Mouse (Mus musculus) lung, postnatal 14 days (tissue): ENCODE measurements around the gene Slc16a7.

Experiments
- DNase-seq: peaks from one replicate; pipeline ENCODE4 v3.0.0; 2021

Slc16a7 gene

DNA sequence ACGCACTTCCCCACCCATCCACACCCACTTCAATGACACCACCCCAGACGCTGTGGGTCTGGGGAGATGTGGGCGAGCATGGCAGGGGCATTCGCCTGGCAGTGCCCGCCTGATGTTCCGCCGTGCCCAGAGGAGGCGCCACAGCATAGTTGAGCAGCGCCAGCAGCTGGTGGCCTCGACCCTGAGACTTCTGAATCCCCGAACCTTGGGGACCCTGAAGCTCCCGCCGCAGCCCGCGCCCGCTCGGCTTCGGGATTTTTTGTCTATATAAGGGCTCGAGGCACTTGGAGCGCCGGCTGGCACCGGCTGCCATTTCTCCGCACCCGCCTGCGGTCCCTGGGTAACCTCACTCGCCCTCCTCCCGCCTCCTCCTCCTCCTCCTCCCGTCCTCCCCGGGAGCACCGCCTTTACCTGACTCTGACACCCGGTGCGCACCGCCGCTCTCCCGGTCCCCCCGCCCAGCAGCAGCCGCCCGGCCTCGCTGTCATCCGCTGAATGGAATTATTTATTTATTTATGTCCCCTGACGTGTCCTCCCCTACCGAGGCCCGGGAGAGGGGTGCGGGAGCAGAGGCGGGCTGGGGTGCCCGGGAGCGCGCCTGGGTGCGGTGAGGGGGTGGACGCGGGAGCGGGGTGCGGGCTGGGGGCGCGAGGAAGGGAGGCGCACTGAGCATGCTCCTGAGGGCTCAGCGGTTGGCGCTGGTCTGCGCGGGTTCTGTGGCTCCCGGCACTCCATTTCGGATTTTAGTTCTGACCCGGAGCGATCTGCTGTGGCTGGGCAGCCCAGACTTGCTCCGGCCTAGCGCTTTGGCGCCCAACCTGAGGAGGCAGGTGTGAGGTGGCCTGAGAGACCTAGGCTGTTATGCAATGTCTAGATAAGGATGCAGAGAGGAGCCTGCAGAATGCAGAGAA is at the start of gene Slc16a7:
Gene Slc16a7 (minus strand): TSS at position 590 of the 911 bp plus-strand sequence.
- DNase-seq: peak; percentile 73

DNA sequence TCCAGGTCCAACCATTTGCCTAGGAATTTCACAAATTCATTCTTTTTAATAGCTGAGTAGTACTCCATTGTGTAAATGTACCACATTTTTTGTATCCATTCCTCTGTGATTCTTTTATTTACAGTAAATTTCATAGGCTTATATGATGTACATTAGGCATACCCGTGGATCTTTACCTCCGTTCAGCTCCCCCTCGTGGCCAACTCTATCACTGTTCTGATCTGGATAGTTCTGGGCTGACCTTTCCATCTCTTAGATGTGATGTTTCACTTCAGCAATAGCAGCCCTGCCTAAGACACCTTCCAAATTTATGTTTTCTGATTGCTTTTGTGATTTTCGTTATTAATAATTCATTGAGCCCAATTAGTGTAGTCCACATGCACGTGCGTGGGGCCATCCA is 29.5 kb upstream of the Slc16a7 start:
- peak; percentile 38 for DNase-seq

DNA sequence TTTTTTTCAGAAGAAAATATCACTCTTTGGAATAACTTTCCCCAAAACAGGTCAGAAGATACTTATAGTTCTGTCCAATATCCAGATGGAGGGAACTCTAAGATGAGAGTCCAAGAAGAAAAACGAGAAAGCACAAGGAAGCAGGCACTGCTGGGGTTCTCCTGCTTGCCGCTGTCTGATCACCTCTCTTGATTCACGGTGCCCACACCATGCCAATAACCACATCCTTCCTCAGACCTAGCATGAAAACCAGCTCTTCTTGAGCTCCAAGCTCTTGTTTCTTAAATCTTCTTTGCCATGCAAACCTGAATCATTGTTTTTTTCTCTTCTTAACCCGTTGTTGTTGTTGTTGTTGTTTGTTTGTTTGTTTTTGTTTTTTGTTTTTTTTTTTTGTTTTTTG is 10.5 kb upstream of the Slc16a7 start:
- no peak for DNase-seq

DNA sequence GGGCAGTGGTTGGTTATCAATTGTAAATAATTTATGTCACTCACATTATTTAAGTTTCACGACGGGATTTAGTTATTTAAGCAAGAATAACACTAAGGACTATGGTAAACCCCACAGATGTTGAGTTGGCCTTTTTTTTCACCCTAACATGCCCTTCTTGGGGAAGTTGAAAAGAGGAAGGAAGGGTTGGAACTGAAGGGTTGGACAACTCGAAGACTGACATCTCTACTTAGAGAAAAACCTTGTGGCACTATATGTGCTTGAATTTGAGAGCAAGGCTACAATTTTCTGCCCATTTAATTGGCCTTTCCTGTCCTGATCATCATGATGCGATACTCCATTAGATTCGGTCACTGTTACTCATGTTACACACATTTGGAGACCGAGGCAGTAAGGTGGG is 746 bp upstream of the Slc16a7 start:
- no peak for DNase-seq

DNA sequence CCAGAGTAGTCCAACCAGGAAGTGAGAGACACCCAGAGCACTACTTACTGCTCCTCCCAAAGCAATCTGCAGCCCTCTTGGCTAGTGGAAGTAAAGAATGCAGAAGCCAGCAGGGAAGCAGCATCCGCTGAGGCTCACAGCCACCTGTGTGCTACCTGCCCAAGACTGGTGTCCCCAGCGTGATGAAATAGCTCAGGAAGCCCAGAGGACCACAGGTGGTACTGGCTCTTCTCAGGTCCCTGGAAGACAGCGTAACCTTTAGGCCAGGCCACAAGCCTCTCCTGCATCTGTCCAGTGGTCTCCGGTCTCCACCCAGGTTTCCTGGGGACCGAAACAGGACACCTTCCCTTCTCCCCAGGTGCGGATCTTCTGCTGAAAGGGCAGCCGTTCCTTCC is 787 bp downstream of the Slc16a7 start:
- no peak for DNase-seq

DNA sequence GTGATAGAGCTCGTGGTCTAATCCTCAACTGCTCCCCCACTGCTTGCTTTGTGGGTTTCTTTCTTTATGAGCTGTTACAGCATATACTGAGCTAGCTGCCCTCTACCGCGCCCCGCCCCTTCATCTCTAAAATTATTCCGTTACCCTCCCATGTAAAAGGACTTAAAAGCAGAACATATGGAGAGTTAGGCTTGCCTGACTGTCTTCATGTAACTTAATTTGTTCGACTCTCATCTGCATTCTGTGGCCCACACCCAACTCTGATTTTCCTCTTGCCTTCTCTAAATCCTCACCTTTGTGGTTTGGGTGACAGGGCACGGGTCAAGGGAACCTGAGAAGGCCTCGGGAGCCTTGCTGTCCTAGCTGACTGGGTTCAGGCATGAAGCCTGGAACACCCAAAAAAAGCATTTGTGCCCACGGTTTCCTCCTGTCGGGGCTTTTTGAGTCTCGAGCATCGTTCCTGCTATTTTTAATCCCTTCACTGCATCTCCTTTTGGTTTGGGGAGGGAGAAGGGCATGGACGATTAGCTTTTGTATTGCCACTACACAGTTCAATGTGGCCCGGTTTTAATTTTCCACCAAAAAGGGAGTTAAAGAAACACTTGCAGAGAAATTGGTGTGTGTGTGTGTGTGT is 1.4 kb downstream of the Slc16a7 start:
- DNase-seq: peak; percentile 16

DNA sequence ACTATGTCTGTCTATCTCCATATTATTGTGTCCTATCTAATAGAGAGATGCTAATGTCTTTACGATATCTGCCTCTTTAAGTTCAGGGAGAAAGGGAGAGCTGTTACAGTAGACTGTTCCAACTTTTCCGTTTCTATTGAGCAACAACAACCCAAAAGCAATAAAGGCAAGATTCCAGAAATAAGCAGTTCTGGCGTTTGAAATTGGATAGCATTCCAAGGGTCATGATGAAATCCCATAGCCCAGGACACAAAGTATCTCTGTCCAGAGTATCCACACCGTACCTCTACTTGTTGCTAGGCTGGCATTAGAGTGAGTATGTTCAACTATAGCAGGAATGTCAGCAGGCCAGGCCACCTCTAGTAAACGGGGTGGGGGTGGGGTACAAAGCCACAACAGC is 13.7 kb downstream of the Slc16a7 start:
- no peak for DNase-seq

DNA sequence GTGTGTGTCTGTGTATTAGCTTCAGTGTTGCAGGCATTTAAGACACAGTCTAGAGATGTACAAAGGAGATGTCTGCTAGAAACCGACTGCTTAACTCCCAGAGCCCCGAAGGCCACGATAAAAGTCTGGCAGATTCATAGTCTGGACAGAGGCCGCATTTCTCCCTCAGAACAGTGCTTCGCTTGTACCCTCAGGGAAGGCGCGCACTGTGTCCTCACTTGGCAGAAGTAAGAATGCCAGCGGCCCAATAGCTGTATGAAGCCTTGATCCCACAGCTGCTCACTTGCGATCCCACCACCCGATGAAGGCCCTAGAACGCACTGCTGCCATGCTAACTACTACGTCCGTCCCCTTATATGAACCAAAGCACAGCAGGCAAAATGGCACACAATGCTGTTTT is 16.6 kb downstream of the Slc16a7 start:
- no peak for DNase-seq

DNA sequence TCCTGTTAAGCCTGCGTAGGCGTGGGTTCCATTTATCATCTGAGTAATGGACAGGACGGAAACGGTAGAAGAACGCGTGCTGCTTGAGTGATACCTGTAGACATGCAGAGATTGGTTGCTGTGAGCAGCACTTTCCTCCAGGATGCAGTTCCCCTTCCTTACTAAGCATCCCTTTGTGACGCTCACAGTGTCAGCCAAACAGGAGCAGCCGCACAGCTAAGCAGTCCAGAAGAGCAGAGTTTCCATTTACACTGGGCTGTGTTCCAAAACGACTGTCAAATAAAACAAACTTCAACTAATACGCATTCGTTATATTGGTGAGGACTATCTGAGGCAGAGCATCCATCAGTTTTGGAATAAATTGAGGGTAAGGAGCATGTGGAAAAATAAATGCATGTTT is 17.8 kb downstream of the Slc16a7 start:
- no peak for DNase-seq

DNA sequence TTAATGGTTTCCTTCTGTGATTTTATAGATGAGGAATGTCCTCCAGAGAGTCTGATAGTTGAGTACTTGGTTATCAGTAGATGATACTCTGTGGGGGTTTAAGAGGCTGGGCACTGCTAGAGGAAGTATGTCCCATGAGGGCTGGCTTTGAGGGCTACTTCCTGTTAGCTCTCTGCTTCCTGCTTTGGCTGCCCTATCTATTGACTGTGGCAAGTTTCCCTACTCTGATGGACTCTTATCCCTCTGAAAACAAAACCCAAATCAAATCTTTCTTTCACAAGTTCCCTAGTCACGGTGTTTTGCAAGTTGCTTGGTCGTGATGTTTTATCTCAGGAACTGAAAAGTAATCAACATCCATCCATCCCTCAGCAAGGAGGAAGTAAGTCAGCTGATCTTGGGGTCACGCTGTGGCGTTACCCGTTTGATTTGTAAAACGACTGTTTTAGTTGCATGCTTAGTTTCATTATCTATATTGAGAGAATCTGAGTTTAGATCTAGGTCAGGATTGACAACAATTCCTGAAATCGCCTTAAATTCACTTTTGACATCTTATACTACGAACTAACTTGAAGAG is 19.1 kb downstream of the Slc16a7 start:
- DNase-seq: peak; percentile 13

DNA sequence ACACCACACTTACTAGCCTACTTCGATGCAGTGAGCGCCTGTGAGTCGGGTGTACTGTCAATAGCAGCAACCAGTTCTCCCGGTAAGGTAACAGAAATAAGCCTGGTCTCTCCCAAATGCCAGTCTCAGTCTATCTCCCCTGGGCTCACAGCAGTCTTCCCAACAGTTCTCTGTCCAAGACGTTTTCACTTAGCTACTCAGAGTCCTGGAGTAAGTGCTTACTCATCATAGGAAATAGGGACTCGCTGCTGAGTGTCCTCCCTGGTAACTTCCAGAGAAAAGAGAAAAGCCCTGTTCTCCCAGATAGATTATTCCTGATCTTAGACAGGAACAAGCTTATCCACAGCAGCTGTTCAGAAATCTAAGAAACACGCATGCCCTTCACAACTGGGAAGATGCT is 30.8 kb downstream of the Slc16a7 start:
- no peak for DNase-seq

DNA sequence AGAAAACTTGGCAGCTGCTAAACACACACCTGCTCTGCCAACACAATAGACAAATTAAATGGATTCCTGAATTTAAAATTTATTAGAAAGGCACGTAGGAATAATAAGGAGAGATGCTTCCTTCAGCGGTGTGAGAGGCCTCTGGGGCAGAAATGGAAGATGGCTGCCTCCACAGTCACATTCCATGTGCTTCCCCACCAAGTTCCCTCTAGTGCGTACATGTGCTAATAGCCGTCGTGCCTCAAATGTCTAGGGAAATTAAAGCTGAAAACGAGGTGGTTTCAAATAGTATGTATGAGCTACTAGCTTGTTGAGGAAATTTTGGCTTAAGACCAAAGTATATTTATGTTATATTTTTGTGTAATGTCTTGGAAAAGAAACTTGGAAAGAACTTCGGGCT is 36.5 kb downstream of the Slc16a7 start:
- DNase-seq: no peak

DNA sequence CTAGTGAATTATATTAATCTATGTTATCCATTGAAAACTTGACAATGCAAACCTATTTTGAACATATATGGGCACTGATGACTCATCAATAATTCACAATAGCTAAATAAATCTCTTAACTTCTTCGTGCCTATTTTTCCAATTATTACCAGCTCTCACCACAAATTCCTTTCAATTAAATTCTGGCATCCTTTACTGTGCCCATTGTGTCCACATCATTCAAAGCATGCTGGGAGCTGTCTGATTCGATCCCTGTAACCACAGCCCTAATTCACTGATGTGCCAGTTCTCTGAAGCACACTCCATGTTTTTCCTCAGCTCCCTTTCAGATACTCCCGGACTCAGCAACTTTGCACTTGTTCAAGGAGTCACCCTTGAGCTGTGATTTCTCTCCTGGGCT is 41.1 kb downstream of the Slc16a7 start:
- no peak for DNase-seq

DNA sequence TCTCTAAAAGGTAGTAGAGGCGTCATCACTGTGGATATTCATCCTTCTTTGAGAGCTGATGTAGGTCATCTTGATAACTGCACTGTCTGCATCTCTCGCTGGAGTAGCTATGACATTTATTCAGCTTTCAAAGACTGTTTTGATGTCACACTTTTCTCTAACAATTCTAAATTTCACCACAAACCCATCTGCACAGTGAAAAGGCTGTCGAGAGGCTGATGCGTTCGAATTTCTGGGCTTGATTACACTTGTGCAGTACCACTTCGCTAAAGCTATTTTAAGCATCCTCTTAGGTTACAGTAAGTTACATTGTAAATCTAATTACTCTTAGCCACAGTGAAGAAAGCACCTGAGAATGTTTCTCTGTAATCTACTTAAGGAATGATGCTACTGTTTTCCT is 42.1 kb downstream of the Slc16a7 start:
- DNase-seq: no peak

DNA sequence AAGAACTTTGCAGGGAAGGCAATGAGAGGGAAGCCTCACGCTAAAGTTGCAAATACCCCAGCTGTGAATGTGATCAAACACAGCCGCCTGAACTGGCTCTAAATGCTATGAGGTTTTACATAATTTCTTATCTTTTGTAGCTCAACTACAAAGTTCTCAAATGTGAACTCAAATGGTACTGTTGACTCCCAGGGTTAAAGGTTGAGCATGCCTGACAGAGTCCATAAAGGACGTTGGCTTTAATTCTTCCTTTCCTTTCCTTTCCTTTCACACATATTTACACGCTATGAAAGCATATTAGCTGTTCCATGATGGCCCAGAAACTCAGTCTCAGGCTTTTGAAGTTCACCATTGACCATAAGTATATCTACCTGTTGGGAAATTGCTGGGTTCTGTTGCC is 42.9 kb downstream of the Slc16a7 start:
- DNase-seq: no peak

DNA sequence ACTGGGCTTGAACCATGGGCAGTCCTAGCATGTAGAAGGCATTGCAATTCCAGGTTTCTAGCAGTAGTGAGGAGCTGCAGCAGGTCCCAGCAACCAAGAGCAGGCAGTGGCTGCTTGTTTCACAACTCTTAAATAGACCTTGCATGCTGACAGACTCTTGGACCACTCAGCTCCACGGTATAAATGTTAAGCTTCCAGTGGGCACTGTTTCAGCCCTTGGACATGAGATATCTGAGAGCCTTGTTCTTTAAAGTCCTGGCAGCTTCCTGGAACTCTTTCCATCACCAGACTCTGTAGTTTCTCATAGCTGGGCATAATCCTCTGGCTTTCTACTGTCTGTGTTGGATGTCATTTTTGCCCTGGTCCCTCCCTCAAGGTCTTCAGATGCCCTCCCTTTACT is 43.7 kb downstream of the Slc16a7 start:
- no peak for DNase-seq

DNA sequence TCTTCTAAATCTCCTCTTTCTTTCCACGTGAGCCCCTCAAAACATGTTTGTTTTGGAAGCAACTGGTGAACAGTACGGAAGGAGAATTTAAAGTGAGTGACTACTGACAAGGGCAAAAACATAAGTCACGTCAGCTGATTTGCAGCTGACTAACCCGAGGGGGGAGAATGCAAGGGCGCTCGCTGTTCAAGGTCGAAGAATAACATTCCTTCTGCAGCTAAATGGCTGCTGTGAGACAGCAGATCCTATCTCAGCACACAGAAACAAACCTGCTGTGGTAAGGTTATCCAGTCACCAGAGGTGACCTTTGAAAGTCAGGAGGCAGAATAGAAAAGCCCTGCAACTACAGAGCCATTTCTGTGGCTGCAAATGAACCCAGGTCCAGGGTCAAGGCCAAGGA is 47.1 kb downstream of the Slc16a7 start:
- no peak for DNase-seq

DNA sequence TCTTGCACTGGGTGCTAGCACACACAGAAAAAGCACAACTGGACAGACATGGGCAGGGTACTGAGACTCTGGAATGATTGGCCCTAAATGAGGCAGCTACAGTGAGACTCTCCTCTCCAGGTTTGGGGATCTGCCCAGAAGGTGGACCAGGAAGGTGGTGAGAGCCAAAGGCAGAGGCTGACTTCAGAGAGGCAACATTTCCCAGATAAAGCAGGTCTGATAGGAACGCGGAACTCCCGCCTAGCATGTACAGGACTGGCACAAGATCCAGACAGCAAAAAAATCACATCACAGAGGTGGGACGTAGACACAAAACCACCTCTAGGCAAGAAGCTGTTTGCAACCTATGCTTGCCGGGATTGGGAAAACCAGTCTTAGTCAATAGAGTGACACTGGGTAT is 55.5 kb downstream of the Slc16a7 start:
- no peak for DNase-seq

DNA sequence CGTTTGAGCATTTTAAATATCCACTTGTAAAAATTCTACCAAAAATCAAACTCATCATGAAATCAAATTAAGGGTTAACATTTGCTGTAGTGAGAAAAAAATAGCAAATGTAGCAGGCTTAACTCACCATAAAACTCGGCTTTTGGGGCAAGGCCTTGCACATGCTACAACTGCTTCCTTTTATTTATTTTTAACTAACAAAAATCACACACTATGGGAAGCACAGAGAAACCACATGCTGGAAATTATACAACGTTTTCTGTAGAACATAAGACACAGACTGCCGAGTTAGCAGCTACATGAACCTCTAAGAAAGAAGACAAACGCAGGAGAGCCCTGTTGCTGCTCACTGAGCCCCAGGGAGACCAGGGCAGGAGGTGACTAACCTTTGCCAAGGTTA is 57.9 kb downstream of the Slc16a7 start:
- no peak for DNase-seq

DNA sequence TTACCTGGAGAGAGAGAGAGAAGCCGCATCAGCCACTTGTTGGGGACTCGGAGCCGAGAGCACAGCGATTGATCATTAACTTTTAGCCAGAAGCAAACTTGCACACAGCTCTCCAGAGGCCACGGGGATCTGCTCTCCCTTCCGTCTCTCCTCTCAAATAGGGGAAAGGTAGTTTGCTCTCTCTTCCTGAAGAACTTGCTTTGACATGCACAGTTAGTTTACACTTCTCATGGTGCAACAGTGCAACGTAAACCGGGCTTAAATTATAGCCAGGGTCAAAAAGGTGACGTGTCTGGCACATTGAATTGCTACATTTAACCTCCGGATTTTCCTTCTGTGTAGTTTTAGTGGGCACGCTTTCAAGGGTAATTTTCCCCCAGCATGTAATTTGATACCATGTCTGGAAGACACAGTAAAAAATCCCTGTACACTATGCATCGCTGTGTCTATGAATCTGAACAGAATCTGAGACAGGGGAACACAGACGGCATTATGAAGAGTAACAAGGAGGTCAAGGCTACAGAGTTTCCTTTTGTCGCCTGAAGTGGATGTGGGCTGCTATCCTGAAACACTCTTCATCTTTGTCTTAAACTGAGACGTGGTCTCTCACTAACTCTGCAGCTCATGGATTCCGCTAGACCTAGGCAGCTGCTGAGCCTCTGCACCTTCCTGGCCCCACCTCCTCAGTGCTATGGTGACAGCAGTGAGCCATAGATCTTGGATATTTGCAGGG is 60.8 kb downstream of the Slc16a7 start:
- DNase-seq: no peak

DNA sequence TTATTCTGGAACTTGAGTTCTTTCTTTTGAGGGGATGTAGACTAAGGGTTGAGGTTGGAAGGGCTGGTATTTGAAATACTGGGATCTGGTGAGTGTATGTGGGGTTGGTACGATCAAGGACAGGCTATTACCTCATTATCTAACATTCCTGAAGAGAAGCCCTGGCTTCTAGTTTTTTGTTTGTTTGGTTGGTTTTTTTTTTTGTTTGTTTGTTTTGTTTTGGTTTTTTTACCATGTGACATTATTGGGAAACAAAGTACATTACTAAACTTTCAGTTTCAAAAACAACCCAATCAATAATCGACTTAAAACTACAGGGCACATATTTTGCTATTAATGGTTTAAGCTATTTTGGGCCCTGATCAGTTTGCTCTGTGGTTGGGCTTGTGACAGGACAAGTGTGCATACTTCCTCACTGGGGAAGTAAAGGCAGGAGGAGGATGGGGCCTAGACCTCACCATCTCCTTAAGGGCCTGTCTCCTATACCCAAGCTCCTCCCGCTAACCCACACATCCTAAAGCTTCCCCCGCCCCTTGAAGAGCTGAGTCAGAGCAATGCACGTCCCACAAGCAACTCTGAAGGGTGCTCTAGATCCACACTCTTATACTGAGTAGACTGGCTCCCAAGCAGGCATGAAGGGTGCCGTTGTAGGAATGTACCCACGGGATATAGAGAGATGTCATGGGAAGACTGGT is 64.2 kb downstream of the Slc16a7 start:
- no peak for DNase-seq

DNA sequence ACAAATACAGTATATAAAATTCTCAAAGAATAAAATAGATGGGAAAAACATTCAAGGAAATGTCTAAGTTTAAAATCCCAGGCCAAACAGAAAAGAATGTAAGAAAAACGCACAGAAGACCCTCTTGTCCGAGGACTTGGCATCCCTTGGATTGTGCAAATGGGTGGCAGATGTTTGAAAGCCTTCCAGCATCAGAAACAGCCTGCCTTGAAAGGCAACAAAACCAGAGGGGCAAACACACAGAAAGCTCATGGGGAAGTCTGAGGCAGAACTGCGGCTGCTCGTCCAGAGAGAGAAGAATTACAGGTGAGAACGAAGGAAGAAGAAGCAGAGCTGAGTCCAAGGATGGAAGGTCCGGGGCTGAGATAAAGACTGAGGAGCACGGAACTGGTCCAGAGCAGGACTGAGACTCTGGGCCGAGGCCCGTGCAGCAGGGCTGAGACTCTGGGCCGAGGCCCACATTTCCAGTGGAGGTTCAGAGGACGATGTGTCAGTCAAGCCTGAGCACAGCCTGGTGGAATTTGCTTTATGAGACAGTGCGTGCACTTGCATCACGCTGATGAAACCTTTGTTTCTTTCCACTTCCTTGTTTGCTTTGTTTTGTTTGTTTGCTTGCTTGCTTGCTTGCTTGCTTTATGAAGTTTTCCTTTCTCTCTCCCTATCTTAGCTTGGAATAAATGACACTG is 65.0 kb downstream of the Slc16a7 start:
- no peak for DNase-seq
